Mouse (Mus musculus): Measurements from ENCODE around the gene Iqcd.

Iqcd gene

GRCm38 (mm10) chr5:120574469-120575063, 14.2 kb upstream of the Iqcd start:
- no peak for DNase-seq

GRCm38 (mm10) chr5:120576781-120577301, 12.0 kb upstream of the Iqcd start:
- no peak for DNase-seq

GRCm38 (mm10) chr5:120577935-120578441, 10.8 kb upstream of the Iqcd start:
- DNase-seq, result no peak

GRCm38 (mm10) chr5:120578504-120579081, 10.2 kb upstream of the Iqcd start:
- DNase-seq, result peak; percentile 67

- DNase-seq, result no peak
Observed at GRCm38 (mm10) chr5:120579211-120579897, 9.5 kb upstream of the Iqcd start.

- DNase-seq, result no peak
Observed at GRCm38 (mm10) chr5:120579898-120580626, 8.8 kb upstream of the Iqcd start.

- no peak for DNase-seq
Observed at GRCm38 (mm10) chr5:120582002-120582401, 6.8 kb upstream of the Iqcd start.

- DNase-seq, result no peak
Observed at GRCm38 (mm10) chr5:120583511-120583910, 5.3 kb upstream of the Iqcd start.

- no peak for DNase-seq
Observed at GRCm38 (mm10) chr5:120584968-120585367, 3.8 kb upstream of the Iqcd start.

GRCm38 (mm10) chr5:120586741-120587615, 1.8 kb upstream of the Iqcd start:
- peak; percentile 55 for DNase-seq

GRCm38 (mm10) chr5:120587616-120587926, 1.2 kb upstream of the Iqcd start:
- peak; percentile 65 for DNase-seq

- no peak for DNase-seq
Observed at GRCm38 (mm10) chr5:120587940-120588568, 762 bp upstream of the Iqcd start.

- DNase-seq, result no peak
Observed at GRCm38 (mm10) chr5:120590356-120591010, 1.7 kb downstream of the Iqcd start.

GRCm38 (mm10) chr5:120592141-120592540, 3.3 kb downstream of the Iqcd start:
- DNase-seq, result no peak

GRCm38 (mm10) chr5:120594485-120594884, 5.7 kb downstream of the Iqcd start:
- DNase-seq, result no peak

GRCm38 (mm10) chr5:120599625-120600024, 10.8 kb downstream of the Iqcd start:
- DNase-seq, result no peak

GRCm38 (mm10) chr5:120600946-120601668, 12.3 kb downstream of the Iqcd start:
- no peak for DNase-seq

- DNase-seq, result no peak
Observed at GRCm38 (mm10) chr5:120602210-120602609, 13.4 kb downstream of the Iqcd start.

- no peak for DNase-seq
Observed at GRCm38 (mm10) chr5:120603515-120603914, 14.7 kb downstream of the Iqcd start.

GRCm38 (mm10) chr5:120604839-120605238, 16.0 kb downstream of the Iqcd start:
- DNase-seq, result peak; percentile 89

- no peak for DNase-seq
Observed at GRCm38 (mm10) chr5:120605241-120605661, 16.4 kb downstream of the Iqcd start.
